Mouse (Mus musculus) cerebellum, postnatal 36 days (tissue): ENCODE measurements around the gene Robo1.
A peak's percentile ranks its signal among the peaks of the same experiment; 100 is the strongest.

Experiments used
- DNase-seq, 2 experiments: peaks; one replicate each; pipeline ENCODE4 v3.0.0; 2021 to 2022; ENCODE audit warnings: mixed read lengths in 2 of 2

Robo1 gene

GRCm38 (mm10) chr16:72610661-72611112 lies 302.6 kb downstream of the Robo1 start:
- DNase-seq: no peak

- no peak for DNase-seq
Measured at GRCm38 (mm10) chr16:72614898-72615297, 306.8 kb downstream of the Robo1 start.

- no peak for DNase-seq
Measured at GRCm38 (mm10) chr16:72615360-72615759, 307.3 kb downstream of the Robo1 start.

- DNase-seq: no peak
Measured at GRCm38 (mm10) chr16:72622371-72622770, 314.3 kb downstream of the Robo1 start.

- no peak for DNase-seq
Measured at GRCm38 (mm10) chr16:72622868-72623267, 314.8 kb downstream of the Robo1 start.

GRCm38 (mm10) chr16:72633846-72634245 lies 325.7 kb downstream of the Robo1 start:
- DNase-seq: no peak

- no peak for DNase-seq
Measured at GRCm38 (mm10) chr16:72639332-72639940, 331.3 kb downstream of the Robo1 start.

GRCm38 (mm10) chr16:72640932-72641811 lies 333.1 kb downstream of the Robo1 start:
- no peak for DNase-seq

- no peak for DNase-seq
Measured at GRCm38 (mm10) chr16:72645890-72646289, 337.8 kb downstream of the Robo1 start.

- DNase-seq: peak; percentile 21 to 25
Measured at GRCm38 (mm10) chr16:72649314-72649713, 341.2 kb downstream of the Robo1 start.

GRCm38 (mm10) chr16:72655411-72655810 lies 347.3 kb downstream of the Robo1 start:
- DNase-seq: no peak

- DNase-seq: peak; percentile 70 to 75
Measured at GRCm38 (mm10) chr16:72662837-72663350, 354.8 kb downstream of the Robo1 start.

GRCm38 (mm10) chr16:72663351-72664232 lies 355.5 kb downstream of the Robo1 start:
- peak; percentile 45 to 48 for DNase-seq

- peak in 1 of 2 experiments; percentile 14 for DNase-seq
Measured at GRCm38 (mm10) chr16:72664233-72664613, 356.1 kb downstream of the Robo1 start.

- DNase-seq: no peak
Measured at GRCm38 (mm10) chr16:72664806-72665205, 356.7 kb downstream of the Robo1 start.

GRCm38 (mm10) chr16:72665454-72665853 lies 357.3 kb downstream of the Robo1 start:
- DNase-seq: no peak

- no peak for DNase-seq
Measured at GRCm38 (mm10) chr16:72670240-72671038, 362.3 kb downstream of the Robo1 start.

GRCm38 (mm10) chr16:72677234-72677633 lies 369.1 kb downstream of the Robo1 start:
- DNase-seq: no peak

GRCm38 (mm10) chr16:72678450-72678849 lies 370.3 kb downstream of the Robo1 start:
- peak in 1 of 2 experiments; percentile 22 for DNase-seq

GRCm38 (mm10) chr16:72678947-72679558 lies 370.9 kb downstream of the Robo1 start:
- DNase-seq: no peak
